Mouse (Mus musculus) hindbrain, embryonic 14.5 days (tissue): Measurements from ENCODE around the gene Gstt4. TPM values are rescaled to one million over a fixed set of nuclear protein-coding genes. Genes with fewer than 3 reads are reported as not detected.

Source experiments
- ATAC-seq: fragments of 200-750 bp; cut with Nextera tagmentation; 2 replicates; pipeline ENCODE4 v1.8.0; 2017; ENCODE audit warnings: moderate number of reproducible peaks, mild to moderate bottlenecking, moderate TSS enrichment, moderate library complexity; ENCODE audit not compliant: low FRiP score
- DNase-seq: peaks from one replicate; pipeline ENCODE4 v3.0.0-alpha.2; 2015; ENCODE audit warnings: low spot score
- H3K27ac ChIP-seq: fragments of 300-500 bp; sonication (generic); 2 replicates; pipeline ENCODE4 v1.5.1; 2014; ENCODE audit warnings: mild to moderate bottlenecking, moderate library complexity
- H3K27me3 ChIP-seq: fragments of 300-500 bp; sonication (generic); 2 replicates; pipeline ENCODE4 v1.6.1; 2014; ENCODE audit warnings: mild to moderate bottlenecking, low read length, mixed read lengths; ENCODE audit not compliant: control insufficient read depth, insufficient read depth
- H3K36me3 ChIP-seq: fragments of 300-500 bp; sonication (generic); replicated peaks from 2 replicates; pipeline ENCODE4 v1.6.1; 2014; ENCODE audit not compliant: control insufficient read depth, insufficient read depth
- H3K4me1 ChIP-seq: fragments of 300-500 bp; sonication (generic); replicated peaks from 2 replicates; pipeline ENCODE4 v1.6.1; 2014; ENCODE audit warnings: antibody characterized with exemption, low read length, mixed read lengths; ENCODE audit not compliant: control insufficient read depth, insufficient read depth
- H3K4me2 ChIP-seq: fragments of 300-500 bp; sonication (generic); replicated peaks from 2 replicates; pipeline ENCODE4 v1.6.1; 2014; ENCODE audit warnings: mild to moderate bottlenecking, moderate library complexity
- H3K4me3 ChIP-seq: fragments of 300-500 bp; sonication (generic); replicated peaks from 2 replicates; pipeline ENCODE4 v1.5.1; 2014; ENCODE audit warnings: mild to moderate bottlenecking, low read length
- H3K9ac ChIP-seq: fragments of 300-500 bp; sonication (generic); 2 replicates; pipeline ENCODE4 v1.6.1; 2014
- H3K9me3 ChIP-seq: fragments of 300-500 bp; sonication (generic); 2 replicates; pipeline ENCODE4 v1.6.1; 2016; ENCODE audit warnings: low read length; ENCODE audit not compliant: control insufficient read depth
- WGBS: fragments of 180-500 bp; shearing (Covaris S2); extraction: QIAGEN DNeasy Blood & Tissue Kit; methylation state at CpG from one replicate; pipeline ENCODE4 v1.1.7; 2014; 5-methylcytosine and 5-hydroxymethylcytosine counted together
- polyA plus RNA-seq: library from polyadenylated mRNA; unstranded; fragments of >200 nt; fragmentation: Nextera tagmentation; extraction: Ambion mirVana; gene quantifications from 2 replicates; pipeline ENCODE4 v1.2.1, GENCODE M21; 2014

Gene Gstt4
- polyA plus RNA-seq, 1 experiment from 2014 or later, result not detected

DNA sequence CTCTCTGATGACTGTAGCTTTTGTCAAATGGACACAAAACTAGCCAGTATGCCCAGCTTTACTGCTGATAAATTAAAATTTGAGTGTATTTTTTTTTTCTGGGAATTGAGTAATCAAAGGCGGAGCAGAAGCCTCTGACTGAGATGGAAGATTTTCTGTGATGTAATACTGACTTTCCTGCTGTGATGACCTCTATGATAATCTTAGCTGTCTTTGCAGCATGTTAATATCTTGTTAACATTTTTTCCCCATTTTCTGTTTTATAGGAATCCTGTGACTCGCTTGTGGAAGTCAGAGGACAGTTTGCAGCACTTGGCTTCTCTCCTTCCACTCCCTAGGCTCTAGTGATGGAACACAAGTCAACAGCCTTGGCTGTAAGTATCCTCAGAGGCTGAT, 7.9 kb upstream of the Gstt4 start:
- Histone ChIP-seq H3K27me3 (peaks cover 26% of the 10 kb centered on the region), H3K4me3 (no peak overlapping the region), H3K4me1 (peaks cover 7% of the 10 kb centered on the region; the same call in 1 of the 2 replicates), H3K36me3 (no peaks in the 10 kb centered on the region), H3K4me2 (no peak overlapping the region), H3K27ac (no peak overlapping the region), H3K9me3 (no peaks in the 10 kb centered on the region), H3K9ac (no peak overlapping the region)
- no peak for DNase-seq
- ATAC-seq, result no peak
- 92% methylated on average over 2 of the region's 2 CpGs for WGBS

- no peak overlapping the region for H3K27ac ChIP-seq
- H3K9me3 ChIP-seq, result no peaks in the 10 kb centered on the region
- H3K4me1 ChIP-seq, result 0 out of 2 replicates have a peak, but pooled peaks cover 5% of the 10 kb centered on the region
- H3K27me3 ChIP-seq, result peaks cover 20% of the 10 kb centered on the region
- H3K9ac ChIP-seq, result no peak overlapping the region
- ATAC-seq (no peak), DNase-seq (no peak)
- WGBS, result 84% methylated on average over 2 of the region's 2 CpGs
- H3K4me3 ChIP-seq, result no peak overlapping the region
- no peaks in the 10 kb centered on the region for H3K36me3 ChIP-seq
- no peak overlapping the region for H3K4me2 ChIP-seq
Measured at GRCm38 (mm10) chr10:75829529-75830274, 7.4 kb upstream of the Gstt4 start.

- H3K27ac ChIP-seq, result no peak overlapping the region
- DNase-seq, result peak; percentile 42
- no peaks in the 10 kb centered on the region for H3K36me3 ChIP-seq
- peak; percentile 65; the same call in 1 of the 2 replicates for ATAC-seq
- H3K27me3 ChIP-seq, result peaks cover 10% of the 10 kb centered on the region
- H3K9ac ChIP-seq, result no peak overlapping the region
- H3K4me2 ChIP-seq, result no peak overlapping the region
- no peak overlapping the region for H3K4me3 ChIP-seq
- H3K4me1 ChIP-seq, result no peaks in the 10 kb centered on the region
- no peaks in the 10 kb centered on the region for H3K9me3 ChIP-seq
Measured at GRCm38 (mm10) chr10:75828500-75828931, 6.2 kb upstream of the Gstt4 start.

- peaks cover 3% of the 10 kb centered on the region; the same call in 1 of the 2 replicates for H3K27me3 ChIP-seq
- H3K27ac ChIP-seq, result no peak overlapping the region
- H3K4me3 ChIP-seq, result no peak overlapping the region
- 95% methylated on average over 4 of the region's 4 CpGs for WGBS
- no peaks in the 10 kb centered on the region for H3K4me1 ChIP-seq
- DNase-seq (no peak), ATAC-seq (peak; percentile 57; the same call in 1 of the 2 replicates)
- H3K36me3 ChIP-seq, result no peaks in the 10 kb centered on the region
- no peaks in the 10 kb centered on the region for H3K9me3 ChIP-seq
- H3K4me2 ChIP-seq, result no peak overlapping the region
- no peak overlapping the region for H3K9ac ChIP-seq
Measured at GRCm38 (mm10) chr10:75827668-75828360, 5.5 kb upstream of the Gstt4 start.

DNA sequence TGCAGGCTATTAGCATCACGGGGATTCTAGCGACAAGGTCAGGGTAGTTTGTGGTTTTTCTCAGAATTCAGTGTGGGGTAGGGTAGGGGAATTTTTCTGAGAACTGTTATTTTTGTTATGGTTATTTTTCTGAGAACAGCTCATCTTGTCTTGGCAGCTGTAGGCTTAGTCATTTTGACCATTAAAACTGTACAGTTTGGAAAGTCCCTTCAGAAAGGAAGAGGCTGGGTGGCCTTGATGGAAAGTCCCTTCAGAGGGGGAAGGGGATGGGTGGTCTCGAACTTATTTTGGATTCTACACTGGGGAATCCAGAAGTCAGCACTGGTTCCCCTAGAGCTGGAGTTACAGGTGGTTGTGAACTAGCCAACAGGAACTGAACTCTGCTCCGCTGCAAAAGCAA, 2.2 kb upstream of the Gstt4 start:
- no peaks in the 10 kb centered on the region for H3K36me3 ChIP-seq
- no peak overlapping the region for H3K27ac ChIP-seq
- no peaks in the 10 kb centered on the region for H3K27me3 ChIP-seq
- H3K9ac ChIP-seq, result no peak overlapping the region
- H3K4me2 ChIP-seq, result no peak overlapping the region
- ATAC-seq (no peak), DNase-seq (no peak)
- H3K4me1 ChIP-seq, result no peaks in the 10 kb centered on the region
- no peak overlapping the region for H3K4me3 ChIP-seq
- 90% methylated on average over 4 of the region's 4 CpGs for WGBS
- H3K9me3 ChIP-seq, result no peaks in the 10 kb centered on the region

- no peak overlapping the region for H3K27ac ChIP-seq
- no peak overlapping the region for H3K9ac ChIP-seq
- no peak overlapping the region for H3K4me3 ChIP-seq
- H3K4me2 ChIP-seq, result no peak overlapping the region
- no peaks in the 10 kb centered on the region for H3K9me3 ChIP-seq
- H3K4me1 ChIP-seq, result no peaks in the 10 kb centered on the region
- no peak for DNase-seq
- 80% methylated on average over 1 of the region's 1 CpGs for WGBS
- no peaks in the 10 kb centered on the region for H3K36me3 ChIP-seq
- H3K27me3 ChIP-seq, result no peaks in the 10 kb centered on the region
- no peak for ATAC-seq
Measured at GRCm38 (mm10) chr10:75823782-75824181, 1.4 kb upstream of the Gstt4 start.

DNA sequence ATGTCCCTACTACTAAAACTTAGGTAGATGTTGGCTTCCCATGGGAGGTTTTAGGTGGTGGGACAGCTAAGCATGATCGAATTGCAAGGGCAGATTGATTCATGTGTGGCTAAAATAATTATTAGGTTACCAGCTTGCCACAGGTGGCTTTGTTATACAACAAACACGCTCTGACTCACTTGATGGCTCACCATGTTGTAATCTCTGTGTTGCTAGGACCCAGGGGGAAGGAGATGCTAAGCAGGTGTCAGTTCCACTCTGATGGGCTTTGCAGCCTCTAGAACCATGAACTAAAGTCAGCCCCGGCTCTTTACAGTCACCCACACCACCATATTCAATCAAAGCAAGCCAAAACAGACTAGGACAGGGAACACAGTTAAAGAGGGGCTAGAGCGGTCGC, 2.5 kb downstream of the Gstt4 start:
- Histone ChIP-seq H3K4me1 (no peaks in the 10 kb centered on the region), H3K36me3 (no peaks in the 10 kb centered on the region), H3K4me2 (no peak overlapping the region), H3K27ac (no peak overlapping the region), H3K9ac (no peak overlapping the region), H3K27me3 (no peaks in the 10 kb centered on the region), H3K9me3 (no peaks in the 10 kb centered on the region), H3K4me3 (no peak overlapping the region)
- DNase-seq (no peak), ATAC-seq (no peak)
- WGBS, result 86% methylated on average over 5 of the region's 5 CpGs

DNA sequence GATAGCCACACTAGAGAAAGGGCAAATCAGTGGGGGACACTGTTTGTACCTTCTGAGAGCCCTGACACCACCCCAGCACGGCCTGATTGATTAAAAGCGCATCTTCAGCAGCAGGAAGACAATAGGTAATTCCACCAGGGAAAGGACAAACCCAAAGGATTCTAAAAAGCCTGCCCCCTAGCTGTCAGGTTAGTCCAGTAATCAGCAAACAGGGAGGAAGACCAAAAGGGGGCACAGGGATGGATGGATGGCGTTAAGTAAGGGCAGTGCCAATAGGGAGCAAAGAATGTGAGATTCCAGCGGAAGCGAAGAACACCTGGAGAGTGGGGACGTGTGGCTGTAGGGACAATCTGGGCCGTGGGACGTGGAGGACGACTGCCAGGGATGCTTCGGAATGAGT, 3.7 kb downstream of the Gstt4 start:
- H3K27ac ChIP-seq, result no peak overlapping the region
- no peak overlapping the region for H3K4me2 ChIP-seq
- 66% methylated on average over 10 of the region's 10 CpGs for WGBS
- no peak overlapping the region for H3K4me3 ChIP-seq
- H3K4me1 ChIP-seq, result no peaks in the 10 kb centered on the region
- H3K27me3 ChIP-seq, result no peaks in the 10 kb centered on the region
- ATAC-seq (no peak), DNase-seq (no peak)
- H3K36me3 ChIP-seq, result no peaks in the 10 kb centered on the region
- H3K9ac ChIP-seq, result no peak overlapping the region
- no peaks in the 10 kb centered on the region for H3K9me3 ChIP-seq

GRCm38 (mm10) chr10:75804217-75804616, 18.1 kb downstream of the Gstt4 start:
- H3K9ac ChIP-seq, result no peak overlapping the region
- 82% methylated on average over 2 of the region's 2 CpGs for WGBS
- no peaks in the 10 kb centered on the region for H3K4me1 ChIP-seq
- H3K36me3 ChIP-seq, result no peaks in the 10 kb centered on the region
- no peaks in the 10 kb centered on the region for H3K27me3 ChIP-seq
- ATAC-seq (no peak), DNase-seq (no peak)
- no peaks in the 10 kb centered on the region for H3K9me3 ChIP-seq
- no peak overlapping the region for H3K4me2 ChIP-seq
- no peak overlapping the region for H3K4me3 ChIP-seq
- H3K27ac ChIP-seq, result no peak overlapping the region
